Mouse (Mus musculus) hindbrain, embryonic 10.5 days (tissue): ENCODE measurements around the gene Nrp1. TPM values are rescaled to one million over a fixed set of nuclear protein-coding genes. Genes with fewer than 3 reads are reported as not detected.

Experiments
- DNase-seq: peaks from one replicate; pipeline ENCODE4 v3.0.0-alpha.2; 2017; ENCODE audit warnings: low spot score
- H3K27ac ChIP-seq: fragments of 300-500 bp; sonication (generic); 2 replicates; pipeline ENCODE4 v1.5.1; 2016; ENCODE audit warnings: mild to moderate bottlenecking, moderate library complexity
- H3K27me3 ChIP-seq: fragments of 300-500 bp; sonication (generic); 2 replicates; pipeline ENCODE4 v1.6.1; 2016; ENCODE audit warnings: mild to moderate bottlenecking; ENCODE audit not compliant: poor library complexity, insufficient read depth, severe bottlenecking
- H3K36me3 ChIP-seq: fragments of 300-500 bp; sonication (generic); 2 replicates; pipeline ENCODE4 v1.6.1; 2016; ENCODE audit warnings: mild to moderate bottlenecking, moderate library complexity
- H3K4me1 ChIP-seq: fragments of 300-500 bp; sonication (generic); replicated peaks from 2 replicates; pipeline ENCODE4 v1.6.1; 2016; ENCODE audit warnings: mild to moderate bottlenecking
- H3K4me3 ChIP-seq: fragments of 300-500 bp; sonication (generic); 2 replicates; pipeline ENCODE4 v1.5.1; 2016; ENCODE audit warnings: mild to moderate bottlenecking, moderate library complexity
- H3K9me3 ChIP-seq: fragments of 300-500 bp; sonication (generic); 2 replicates; pipeline ENCODE4 v1.6.1; 2016; ENCODE audit warnings: mild to moderate bottlenecking, moderate library complexity
- WGBS: fragments of 180-500 bp; shearing (Covaris S2); methylation state at CpG from one replicate; pipeline ENCODE4 v1.1.7; 2016; 5-methylcytosine and 5-hydroxymethylcytosine counted together
- polyA plus RNA-seq: library from polyadenylated mRNA; unstranded; fragments of >200 nt; fragmentation: Nextera tagmentation; extraction: Ambion mirVana; gene quantifications from 2 replicates; pipeline ENCODE4 v1.2.1, GENCODE M21; 2016

The Nrp1 gene
- polyA plus RNA-seq, 1 experiment from 2014 or later = 39.2 TPM

- Histone ChIP-seq H3K4me3 (no peak overlapping the region), H3K9me3 (no peaks in the 10 kb centered on the region), H3K27ac (no peak overlapping the region), H3K27me3 (no peaks in the 10 kb centered on the region), H3K36me3 (no peaks in the 10 kb centered on the region), H3K4me1 (no peaks in the 10 kb centered on the region)
- DNase-seq = no peak
Observed at GRCm38 (mm10) chr8:128508723-128509122, 150.3 kb downstream of the Nrp1 start.

GRCm38 (mm10) chr8:128511021-128511420, 152.6 kb downstream of the Nrp1 start:
- H3K4me1 ChIP-seq = no peaks in the 10 kb centered on the region
- no peaks in the 10 kb centered on the region for H3K9me3 ChIP-seq
- H3K4me3 ChIP-seq = no peak overlapping the region
- H3K27me3 ChIP-seq = no peaks in the 10 kb centered on the region
- DNase-seq = no peak
- no peak overlapping the region for H3K27ac ChIP-seq
- H3K36me3 ChIP-seq = no peaks in the 10 kb centered on the region

GRCm38 (mm10) chr8:128511732-128512131, 153.3 kb downstream of the Nrp1 start:
- Histone ChIP-seq H3K9me3 (no peaks in the 10 kb centered on the region), H3K36me3 (no peaks in the 10 kb centered on the region), H3K4me1 (no peaks in the 10 kb centered on the region), H3K4me3 (no peak overlapping the region), H3K27ac (no peak overlapping the region), H3K27me3 (no peaks in the 10 kb centered on the region)
- WGBS = 86% methylated on average over 1 of the region's 1 CpGs
- no peak for DNase-seq

- Histone ChIP-seq H3K27me3 (no peaks in the 10 kb centered on the region), H3K4me3 (no peak overlapping the region), H3K9me3 (no peaks in the 10 kb centered on the region), H3K4me1 (peaks cover 3% of the 10 kb centered on the region; the same call in 1 of the 2 replicates), H3K36me3 (no peaks in the 10 kb centered on the region), H3K27ac (no peak overlapping the region)
- WGBS = 90% methylated on average over 3 of the region's 3 CpGs
- no peak for DNase-seq
Observed at GRCm38 (mm10) chr8:128516846-128517446, 158.5 kb downstream of the Nrp1 start.

GRCm38 (mm10) chr8:128517546-128518102, 159.2 kb downstream of the Nrp1 start:
- no peak overlapping the region for H3K27ac ChIP-seq
- no peaks in the 10 kb centered on the region for H3K9me3 ChIP-seq
- WGBS = 74% methylated on average over 4 of the region's 4 CpGs
- no peak overlapping the region for H3K4me3 ChIP-seq
- no peaks in the 10 kb centered on the region for H3K36me3 ChIP-seq
- no peak for DNase-seq
- H3K27me3 ChIP-seq = no peaks in the 10 kb centered on the region
- H3K4me1 ChIP-seq = peaks cover 3% of the 10 kb centered on the region; the same call in 1 of the 2 replicates

GRCm38 (mm10) chr8:128519366-128519765, 161.0 kb downstream of the Nrp1 start:
- Histone ChIP-seq H3K27ac (no peak overlapping the region), H3K36me3 (no peaks in the 10 kb centered on the region), H3K27me3 (no peaks in the 10 kb centered on the region), H3K9me3 (no peaks in the 10 kb centered on the region), H3K4me1 (peaks cover 3% of the 10 kb centered on the region; the same call in 1 of the 2 replicates), H3K4me3 (no peak overlapping the region)
- no peak for DNase-seq
- WGBS = 71% methylated on average over 1 of the region's 1 CpGs

GRCm38 (mm10) chr8:128523825-128524224, 165.4 kb downstream of the Nrp1 start:
- 59% methylated on average over 7 of the region's 7 CpGs for WGBS
- H3K9me3 ChIP-seq = no peaks in the 10 kb centered on the region
- DNase-seq = peak; percentile 6

GRCm38 (mm10) chr8:128525912-128526311, 167.5 kb downstream of the Nrp1 start:
- Histone ChIP-seq H3K9me3 (no peaks in the 10 kb centered on the region), H3K4me3 (no peak overlapping the region), H3K27me3 (peaks cover 8% of the 10 kb centered on the region; the same call in 1 of the 2 replicates), H3K27ac (no peak overlapping the region), H3K36me3 (no peaks in the 10 kb centered on the region), H3K4me1 (peaks cover 16% of the 10 kb centered on the region)
- no peak for DNase-seq
- WGBS = 67% methylated on average over 1 of the region's 1 CpGs

More at GRCm38 (mm10) chr8:128523825-128524224, 165.4 kb downstream of the Nrp1 start:
- Histone ChIP-seq H3K4me3 (no peak overlapping the region), H3K4me1 (peaks cover 12% of the 10 kb centered on the region), H3K27ac (no peak overlapping the region), H3K36me3 (no peaks in the 10 kb centered on the region), H3K27me3 (no peaks in the 10 kb centered on the region)

GRCm38 (mm10) chr8:128528591-128529383, 170.4 kb downstream of the Nrp1 start:
- H3K27ac ChIP-seq = peak overlapping the region; percentile 87
- DNase-seq = peak; percentile 51
- WGBS = 23% methylated on average over 8 of the region's 8 CpGs
- H3K4me3 ChIP-seq = peak overlapping the region; percentile 27
- H3K9me3 ChIP-seq = no peaks in the 10 kb centered on the region
- H3K36me3 ChIP-seq = no peaks in the 10 kb centered on the region
- H3K27me3 ChIP-seq = peaks cover 13% of the 10 kb centered on the region
- H3K4me1 ChIP-seq = peaks cover 16% of the 10 kb centered on the region

GRCm38 (mm10) chr8:128534442-128534871, 176.1 kb downstream of the Nrp1 start:
- no peaks in the 10 kb centered on the region for H3K9me3 ChIP-seq
- no peak overlapping the region for H3K4me3 ChIP-seq
- no peak for DNase-seq
- 49% methylated on average over 3 of the region's 3 CpGs for WGBS
- H3K27ac ChIP-seq = no peak overlapping the region
- H3K27me3 ChIP-seq = peaks cover 13% of the 10 kb centered on the region
- no peaks in the 10 kb centered on the region for H3K36me3 ChIP-seq
- H3K4me1 ChIP-seq = peaks cover 2% of the 10 kb centered on the region

- H3K4me1 ChIP-seq = no peaks in the 10 kb centered on the region
- no peak for DNase-seq
- no peak overlapping the region for H3K27ac ChIP-seq
- H3K9me3 ChIP-seq = no peaks in the 10 kb centered on the region
- H3K36me3 ChIP-seq = no peaks in the 10 kb centered on the region
- H3K4me3 ChIP-seq = no peak overlapping the region
- peaks cover 6% of the 10 kb centered on the region for H3K27me3 ChIP-seq
Observed at GRCm38 (mm10) chr8:128535685-128536084, 177.3 kb downstream of the Nrp1 start.

GRCm38 (mm10) chr8:128538378-128538777, 180.0 kb downstream of the Nrp1 start:
- no peak for DNase-seq
- no peaks in the 10 kb centered on the region for H3K4me1 ChIP-seq
- no peak overlapping the region for H3K4me3 ChIP-seq
- WGBS = 28% methylated on average over 1 of the region's 1 CpGs
- H3K36me3 ChIP-seq = no peaks in the 10 kb centered on the region
- H3K27ac ChIP-seq = no peak overlapping the region
- no peaks in the 10 kb centered on the region for H3K9me3 ChIP-seq
- H3K27me3 ChIP-seq = no peaks in the 10 kb centered on the region
